Mouse (Mus musculus) skeletal muscle tissue, adult 2 months (tissue): ENCODE results near the gene Hrh3.

ENCODE experiments used
- DNase-seq: peaks from one replicate; pipeline ENCODE4 v3.0.0-alpha.2; 2012; ENCODE audit warnings: low read depth, low spot score

The Hrh3 gene

GRCm38 (mm10) chr2:180103978-180104658, at the start of gene Hrh3:
Gene Hrh3 (minus strand): TSS chr2:180104488.
- no peak for DNase-seq

GRCm38 (mm10) chr2:180148551-180148950, 44.3 kb upstream of the Hrh3 start:
- no peak for DNase-seq

GRCm38 (mm10) chr2:180147379-180147778, 43.1 kb upstream of the Hrh3 start:
- no peak for DNase-seq

- DNase-seq: no peak
Observed at GRCm38 (mm10) chr2:180146091-180146490, 41.8 kb upstream of the Hrh3 start.

GRCm38 (mm10) chr2:180135414-180135813, 31.1 kb upstream of the Hrh3 start:
- DNase-seq: no peak

GRCm38 (mm10) chr2:180133911-180134310, 29.6 kb upstream of the Hrh3 start:
- DNase-seq: no peak

- DNase-seq: no peak
Observed at GRCm38 (mm10) chr2:180133231-180133630, 28.9 kb upstream of the Hrh3 start.

- no peak for DNase-seq
Observed at GRCm38 (mm10) chr2:180127675-180128074, 23.4 kb upstream of the Hrh3 start.

GRCm38 (mm10) chr2:180126195-180126594, 21.9 kb upstream of the Hrh3 start:
- DNase-seq: peak; percentile 71

- DNase-seq: no peak
Observed at GRCm38 (mm10) chr2:180124192-180124591, 19.9 kb upstream of the Hrh3 start.

- DNase-seq: no peak
Observed at GRCm38 (mm10) chr2:180120292-180120761, 16.0 kb upstream of the Hrh3 start.

- peak; percentile 20 for DNase-seq
Observed at GRCm38 (mm10) chr2:180119439-180120291, 15.4 kb upstream of the Hrh3 start.

GRCm38 (mm10) chr2:180118661-180119438, 14.6 kb upstream of the Hrh3 start, which contains the start of gene Osbpl2:
Gene Osbpl2 (plus strand): TSS chr2:180119306.
- peak; percentile 99 for DNase-seq

GRCm38 (mm10) chr2:180117485-180118194, 13.4 kb upstream of the Hrh3 start:
- peak; percentile 36 for DNase-seq

- DNase-seq: peak; percentile 25
Observed at GRCm38 (mm10) chr2:180116741-180117484, 12.6 kb upstream of the Hrh3 start.

- DNase-seq: peak; percentile 36
Observed at GRCm38 (mm10) chr2:180116081-180116493, 11.8 kb upstream of the Hrh3 start.

GRCm38 (mm10) chr2:180115279-180115678, 11.0 kb upstream of the Hrh3 start:
- DNase-seq: peak; percentile 54

GRCm38 (mm10) chr2:180113909-180114890, 9.9 kb upstream of the Hrh3 start:
- peak; percentile 93 for DNase-seq

GRCm38 (mm10) chr2:180108285-180108684, 4.0 kb upstream of the Hrh3 start:
- DNase-seq: no peak
